Mouse (Mus musculus) thymus, postnatal 36 days (tissue): ENCODE measurements at regions not wholly inside any gene's neighbourhood (a gene's known extent, or its start where the extent isn't known, plus 50 kb on each side); places are given as distances from the start of the nearest gene placed in this dataset.
"Not testable (repeated sequence)": the region's sequence is repeated elsewhere in the genome, so short reads cannot be mapped to it uniquely, and the experiment has no call there.

Experiments
- DNase-seq, 2 experiments: peaks; one replicate each; pipeline ENCODE4 v3.0.0; 2022; ENCODE audit warnings: mixed read lengths in 2 of 2

DNA sequence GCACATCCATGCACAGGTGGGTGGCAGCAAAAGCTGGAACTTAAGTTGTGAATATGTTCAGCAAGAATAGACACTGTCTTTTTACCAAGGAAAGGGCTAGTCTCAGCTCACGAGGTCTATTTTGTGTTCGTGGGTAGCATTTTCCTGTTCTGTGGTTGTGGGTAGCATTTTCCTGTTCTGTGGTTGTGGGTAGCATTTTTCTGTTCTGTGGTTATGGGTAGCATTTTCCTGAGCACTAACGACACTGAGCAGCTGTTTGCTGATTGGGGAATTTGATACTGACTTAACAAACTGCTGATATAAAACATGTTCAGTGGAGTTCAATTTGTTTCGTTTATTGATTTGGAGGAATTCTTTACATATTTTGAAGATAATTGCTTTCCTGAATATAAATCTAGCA lies 837.8 kb upstream of the Vwc2 start:
- DNase-seq: peak; percentile 41

DNA sequence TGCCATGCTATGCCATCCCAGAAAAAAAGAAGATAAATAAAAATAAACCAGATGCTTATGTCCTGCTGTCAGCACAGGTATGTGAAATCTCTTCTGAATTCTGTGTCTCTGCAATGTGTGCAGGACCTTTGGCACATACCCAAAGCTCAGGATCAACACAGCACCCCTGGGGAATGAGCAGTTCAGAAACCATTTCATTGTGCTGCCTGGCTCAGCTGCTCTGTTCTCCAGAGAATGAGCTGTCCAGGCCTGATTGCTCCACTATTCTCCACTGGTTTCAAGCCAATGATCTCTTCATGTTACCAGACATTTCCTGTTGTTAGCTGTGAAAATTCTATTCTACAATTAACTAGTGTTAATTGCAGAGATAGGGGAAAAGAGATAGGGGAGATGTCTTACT lies 830.5 kb upstream of the Vwc2 start:
- no peak for DNase-seq

DNA sequence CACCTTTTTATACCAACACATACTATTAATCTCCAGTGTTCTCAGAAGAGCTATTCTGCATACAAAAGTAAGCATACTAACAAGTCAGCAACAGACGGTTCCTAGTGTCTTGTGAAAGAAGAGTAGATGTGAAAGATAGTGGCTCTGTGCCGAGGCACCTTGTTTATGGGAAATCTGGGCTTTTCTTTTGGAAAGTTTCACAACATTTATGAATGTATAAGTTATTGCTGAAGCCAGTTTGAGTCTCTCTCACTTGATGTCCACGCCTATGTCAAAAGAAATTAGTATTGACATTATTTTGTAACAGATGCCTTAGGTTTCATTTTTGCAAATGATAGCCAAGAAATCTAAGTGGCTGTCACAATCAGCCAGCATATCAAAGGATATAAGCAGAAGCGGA lies 822.0 kb upstream of the Vwc2 start:
- DNase-seq: no peak

DNA sequence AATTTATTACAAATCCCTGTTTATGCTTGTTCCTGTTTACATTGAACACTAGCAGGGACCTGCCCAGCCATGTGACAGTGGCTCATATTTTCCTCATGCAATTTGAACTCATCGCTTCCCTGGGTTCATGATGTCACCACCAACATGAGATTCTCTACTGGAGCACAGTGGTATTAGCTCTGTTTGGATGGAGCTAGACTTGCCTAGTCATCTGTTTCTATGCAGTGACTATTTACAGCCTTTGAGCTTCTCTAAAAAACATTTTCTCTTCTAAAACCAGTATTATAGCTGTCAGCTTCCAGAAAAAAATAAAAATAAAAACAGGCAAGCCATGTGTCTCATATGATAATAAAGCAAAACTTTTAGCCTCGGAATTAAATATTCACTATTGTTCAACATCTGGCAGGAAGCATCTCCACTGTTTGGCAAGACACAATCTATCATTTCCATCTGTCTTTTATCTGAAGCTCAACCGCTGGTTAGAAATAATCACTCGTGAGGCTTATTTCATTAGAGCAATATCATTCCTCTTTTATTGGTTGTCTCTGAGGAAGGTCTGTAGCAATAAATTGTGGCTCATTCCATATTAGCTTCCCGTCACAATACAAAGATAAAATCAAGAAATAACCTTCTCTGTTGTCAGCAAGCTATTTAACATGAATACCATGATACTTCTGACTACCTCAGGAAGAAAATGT lies 804.9 kb upstream of the Vwc2 start:
- no peak for DNase-seq

DNA sequence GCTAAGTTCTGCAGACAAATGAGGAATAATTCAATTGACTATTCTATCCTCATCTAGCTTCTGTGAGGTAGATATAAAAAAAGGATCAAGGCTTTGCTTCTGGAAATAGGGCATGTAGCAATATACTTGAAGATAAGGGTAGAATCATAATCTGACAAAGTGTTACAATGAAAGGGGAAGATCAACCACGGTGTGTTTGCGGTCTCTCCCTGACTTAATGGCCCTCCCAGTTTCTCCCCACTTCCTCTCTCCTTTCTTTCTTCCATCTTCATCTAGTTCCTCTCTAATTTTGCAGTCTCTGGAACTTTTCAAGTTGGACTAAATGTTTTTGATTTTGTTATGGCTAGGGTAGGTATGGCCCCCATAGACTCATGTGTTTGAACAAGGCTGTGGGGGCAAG lies 796.6 kb upstream of the Vwc2 start:
- no peak for DNase-seq

DNA sequence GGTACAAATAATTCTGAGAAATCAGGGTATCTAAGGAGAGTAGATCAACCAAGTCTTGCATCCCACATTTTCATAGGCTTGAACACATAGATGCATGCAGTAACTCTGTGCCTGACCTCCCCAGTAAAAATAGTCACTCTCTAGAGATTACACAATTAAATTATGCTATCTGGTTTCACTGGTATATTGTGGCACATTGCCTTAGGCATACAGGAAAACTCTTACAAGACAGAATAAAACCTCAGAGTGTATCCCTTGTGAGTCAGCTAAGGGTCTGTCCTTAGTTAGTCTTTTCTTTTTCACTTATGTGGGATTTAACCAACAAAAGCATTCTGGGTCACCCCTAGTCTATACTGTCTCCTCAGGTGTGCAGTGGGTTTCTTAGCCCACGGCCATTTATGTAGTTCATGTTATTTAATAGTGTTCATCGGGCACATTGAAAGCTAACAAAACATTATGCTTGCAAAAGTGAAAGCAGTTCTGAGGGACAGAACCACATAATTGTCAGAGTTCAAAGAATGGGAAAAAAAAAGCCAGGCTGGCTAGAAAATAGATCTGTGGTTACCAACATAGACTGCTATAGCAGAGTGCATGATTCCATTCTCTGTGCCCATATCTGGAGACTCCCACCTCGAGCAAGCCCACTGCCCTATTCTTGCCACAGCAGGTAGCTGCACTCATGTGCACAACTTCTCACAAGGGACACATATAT lies 795.8 kb upstream of the Vwc2 start:
- no peak for DNase-seq

DNA sequence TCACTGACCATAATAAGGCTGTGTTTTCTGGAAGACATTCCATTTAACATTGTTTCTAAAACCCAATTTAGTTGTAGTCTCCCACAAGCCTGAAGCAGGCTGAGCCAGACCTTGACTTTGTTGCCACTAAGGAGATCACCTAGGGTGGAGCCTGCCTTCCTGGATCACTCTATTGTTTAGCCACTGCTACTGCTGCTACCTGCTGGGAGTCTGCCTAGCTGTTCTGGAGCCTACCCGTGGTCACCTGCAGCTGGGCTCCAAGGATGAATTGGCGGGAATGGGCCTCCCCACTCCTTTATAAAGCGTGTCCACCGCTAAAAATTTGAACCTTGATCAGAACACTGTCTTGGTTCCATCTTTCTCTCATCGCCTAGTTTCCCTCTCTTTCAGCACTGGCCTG lies 783.8 kb upstream of the Vwc2 start:
- not testable (repeated sequence) for DNase-seq

DNA sequence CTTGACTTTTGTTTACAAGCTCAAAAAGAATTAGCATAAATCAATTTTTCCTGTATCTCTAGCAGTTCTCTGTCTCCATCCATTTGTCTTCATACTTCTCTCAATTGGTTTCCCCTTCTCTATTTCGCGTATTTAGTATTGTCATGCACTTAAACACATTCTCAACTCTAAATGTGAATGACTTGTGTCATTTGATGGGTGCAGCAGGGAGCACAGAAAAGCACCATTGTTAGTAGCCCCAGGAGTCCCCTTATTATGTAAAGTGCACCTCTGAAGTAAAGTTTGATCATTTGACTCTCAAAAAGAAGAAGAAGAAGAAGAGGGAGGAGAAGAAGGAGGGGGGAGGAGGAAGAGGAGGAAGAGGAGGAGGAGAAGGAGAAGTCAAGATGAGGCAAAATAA lies 776.2 kb upstream of the Vwc2 start:
- DNase-seq: no peak

DNA sequence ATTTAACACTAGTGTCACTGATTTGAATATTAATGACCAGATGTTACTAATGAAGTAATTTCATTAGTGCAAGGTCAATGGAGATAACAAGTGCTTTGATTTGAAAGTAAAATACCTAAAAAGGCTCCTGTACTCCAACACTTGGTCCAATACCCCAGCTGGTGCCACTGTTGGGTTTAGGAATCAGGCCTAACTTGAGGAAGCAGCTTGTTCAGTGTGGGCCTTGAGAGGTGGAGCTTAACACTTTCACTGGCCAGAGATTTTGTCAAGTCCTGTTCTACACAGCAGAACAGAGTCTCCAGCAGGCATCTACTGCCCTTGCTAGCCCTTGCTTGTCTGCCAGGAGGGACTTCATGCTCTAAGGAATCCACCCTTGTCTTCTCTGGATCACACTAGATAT lies 741.7 kb upstream of the Vwc2 start:
- DNase-seq: no peak
